Mouse (Mus musculus) limb, embryonic 11.5 days (tissue): ENCODE results near the gene Plxdc1. TPM values are rescaled to one million over a fixed set of nuclear protein-coding genes. Genes with fewer than 3 reads are reported as not detected.
A peak's percentile ranks its signal among the peaks of the same experiment; 100 is the strongest.

Source experiments
- ATAC-seq: fragments of 200-750 bp; cut with Nextera tagmentation; 2 replicates; pipeline ENCODE4 v1.8.0; 2017; ENCODE audit warnings: low read depth; ENCODE audit not compliant: insufficient number of reproducible peaks, low FRiP score, low TSS enrichment
- DNase-seq: peaks from one replicate; pipeline ENCODE4 v3.0.0-alpha.2; 2015; ENCODE audit warnings: low spot score
- H3K27ac ChIP-seq: fragments of 300-500 bp; sonication (generic); replicated peaks from 2 replicates; pipeline ENCODE4 v1.5.1; 2014; ENCODE audit warnings: low read depth, mild to moderate bottlenecking, low read length
- H3K27me3 ChIP-seq: fragments of 300-500 bp; sonication (generic); 2 replicates; pipeline ENCODE4 v1.6.1; 2014; ENCODE audit warnings: mild to moderate bottlenecking, low read length, mixed read lengths; ENCODE audit not compliant: control insufficient read depth, insufficient read depth
- H3K36me3 ChIP-seq: fragments of 300-500 bp; sonication (generic); 2 replicates; pipeline ENCODE4 v1.6.1; 2014; ENCODE audit warnings: mild to moderate bottlenecking, low read length, moderate library complexity, mixed read lengths; ENCODE audit not compliant: control insufficient read depth, insufficient read depth
- H3K4me1 ChIP-seq: fragments of 300-500 bp; sonication (generic); 2 replicates; pipeline ENCODE4 v1.6.1; 2014; ENCODE audit warnings: low read length, mixed read lengths; ENCODE audit not compliant: control insufficient read depth, insufficient read depth
- H3K4me2 ChIP-seq: fragments of 300-500 bp; sonication (generic); 2 replicates; pipeline ENCODE4 v1.6.1; 2014; ENCODE audit warnings: low read depth, mild to moderate bottlenecking, moderate library complexity; ENCODE audit not compliant: severe bottlenecking
- H3K4me3 ChIP-seq: fragments of 300-500 bp; sonication (generic); 2 replicates; pipeline ENCODE4 v1.5.1; 2014; ENCODE audit warnings: low read depth, low read length
- H3K9ac ChIP-seq: fragments of 300-500 bp; sonication (generic); 2 replicates; pipeline ENCODE4 v1.6.1; 2014; ENCODE audit warnings: mild to moderate bottlenecking, low read length
- H3K9me3 ChIP-seq: fragments of 300-500 bp; sonication (generic); 2 replicates; pipeline ENCODE4 v1.6.1; 2016; ENCODE audit warnings: low read length; ENCODE audit not compliant: control insufficient read depth
- WGBS: fragments of 180-500 bp; shearing (Covaris S2); extraction: QIAGEN DNeasy Blood & Tissue Kit; methylation state at CpG from one replicate; pipeline ENCODE4 v1.1.7; 2014; 5-methylcytosine and 5-hydroxymethylcytosine counted together
- polyA plus RNA-seq: library from polyadenylated mRNA; unstranded; fragments of >200 nt; fragmentation: Nextera tagmentation; extraction: Ambion mirVana; gene quantifications from 2 replicates; pipeline ENCODE4 v1.2.1, GENCODE M21; 2014

Plxdc1 gene
- polyA plus RNA-seq, 1 experiment from 2014 or later: 0.15 TPM

- Histone ChIP-seq H3K27ac (peak within 1 kb of the TSS; percentile 75), H3K9me3 (no peaks in the 10 kb centered on the region), H3K36me3 (peaks cover 16% of the 10 kb centered on the region), H3K9ac (peak within 1 kb of the TSS; percentile 99), H3K4me1 (peaks cover 9% of the 10 kb centered on the region), H3K4me2 (peak within 1 kb of the TSS; percentile 87), H3K4me3 (peak within 1 kb of the TSS; percentile 100), H3K27me3 (no peaks in the 10 kb centered on the region)
- ATAC-seq (peak; percentile 42; the same call in 1 of the 2 replicates), DNase-seq (peak; percentile 94)
- WGBS: under 1% methylated on average over 69 of the region's 69 CpGs
These were observed 40.5 kb upstream of the Plxdc1 start, which contains the start of gene Rpl19 for GRCm38 (mm10) chr11:98026570-98027296. Gene Rpl19 (plus strand): TSS chr11:98026710.

- no peaks in the 10 kb centered on the region for H3K9me3 ChIP-seq
- H3K9ac ChIP-seq: peak overlapping the region; percentile 99
- H3K4me1 ChIP-seq: peaks cover 13% of the 10 kb centered on the region
- DNase-seq (no peak), ATAC-seq (no peak)
- peak overlapping the region; percentile 75 for H3K27ac ChIP-seq
- WGBS: 6% methylated on average over 15 of the region's 15 CpGs
- peaks cover 16% of the 10 kb centered on the region for H3K36me3 ChIP-seq
- peak overlapping the region; percentile 87 for H3K4me2 ChIP-seq
- H3K27me3 ChIP-seq: no peaks in the 10 kb centered on the region
- peak overlapping the region; percentile 100 for H3K4me3 ChIP-seq
These were observed 40.0 kb upstream of the Plxdc1 start for GRCm38 (mm10) chr11:98026248-98026569.

GRCm38 (mm10) chr11:98024516-98024915 is 38.3 kb upstream of the Plxdc1 start:
- H3K27ac ChIP-seq: no peak overlapping the region
- H3K9me3 ChIP-seq: no peaks in the 10 kb centered on the region
- H3K9ac ChIP-seq: no peak overlapping the region
- ATAC-seq: no peak
- H3K36me3 ChIP-seq: peaks cover 8% of the 10 kb centered on the region; the same call in 1 of the 2 replicates
- peaks cover 24% of the 10 kb centered on the region for H3K4me1 ChIP-seq
- H3K27me3 ChIP-seq: no peaks in the 10 kb centered on the region
- H3K4me3 ChIP-seq: no peak overlapping the region
- 97% methylated on average over 3 of the region's 3 CpGs for WGBS
- no peak overlapping the region for H3K4me2 ChIP-seq
- DNase-seq: no peak

- Histone ChIP-seq H3K4me3 (peak within 1 kb of the TSS; percentile 84), H3K9ac (peak within 1 kb of the TSS; percentile 83), H3K4me2 (peak within 1 kb of the TSS; percentile 95), H3K27me3 (no peaks in the 10 kb centered on the region), H3K36me3 (no peaks in the 10 kb centered on the region), H3K27ac (peak within 1 kb of the TSS; percentile 83), H3K4me1 (peaks cover 21% of the 10 kb centered on the region), H3K9me3 (no peaks in the 10 kb centered on the region)
- ATAC-seq: peak; percentile 40; the same call in 1 of the 2 replicates
- DNase-seq: peak; percentile 85
- WGBS: under 1% methylated on average over 39 of the region's 52 CpGs
These were observed 36.5 kb upstream of the Plxdc1 start, which contains the start of gene Cacnb1 for GRCm38 (mm10) chr11:98022555-98023371. Gene Cacnb1 (minus strand): TSS chr11:98023034.

GRCm38 (mm10) chr11:98022253-98022554 is 36.0 kb upstream of the Plxdc1 start:
- Histone ChIP-seq H3K36me3 (no peaks in the 10 kb centered on the region; the same call in 1 of the 2 replicates), H3K27me3 (no peaks in the 10 kb centered on the region), H3K9ac (peak overlapping the region; percentile 83), H3K4me2 (peak overlapping the region; percentile 95), H3K4me1 (peaks cover 20% of the 10 kb centered on the region), H3K27ac (peak overlapping the region; percentile 83), H3K4me3 (peak overlapping the region; percentile 84), H3K9me3 (no peaks in the 10 kb centered on the region)
- 1% methylated on average over 23 of the region's 23 CpGs for WGBS
- ATAC-seq (peak; percentile 46; the same call in 1 of the 2 replicates), DNase-seq (no peak)

GRCm38 (mm10) chr11:98021565-98022252 is 35.5 kb upstream of the Plxdc1 start:
- WGBS: 4% methylated on average over 34 of the region's 34 CpGs

GRCm38 (mm10) chr11:98021118-98021517 is 34.9 kb upstream of the Plxdc1 start:
- H3K36me3 ChIP-seq: no peaks in the 10 kb centered on the region; the same call in 1 of the 2 replicates
- H3K4me3 ChIP-seq: peak overlapping the region; percentile 84
- ATAC-seq (no peak), DNase-seq (no peak)
- H3K4me2 ChIP-seq: peak overlapping the region; percentile 95
- no peaks in the 10 kb centered on the region for H3K9me3 ChIP-seq
- no peaks in the 10 kb centered on the region for H3K27me3 ChIP-seq
- no peak overlapping the region for H3K27ac ChIP-seq
- H3K4me1 ChIP-seq: peaks cover 20% of the 10 kb centered on the region
- H3K9ac ChIP-seq: no peak overlapping the region; the same call in 1 of the 2 replicates
- 75% methylated on average over 2 of the region's 2 CpGs for WGBS

More at GRCm38 (mm10) chr11:98021565-98022252, 35.5 kb upstream of the Plxdc1 start:
- Histone ChIP-seq H3K27ac (peak overlapping the region; percentile 83; the same call in 1 of the 2 replicates), H3K9me3 (no peaks in the 10 kb centered on the region), H3K27me3 (no peaks in the 10 kb centered on the region), H3K36me3 (no peaks in the 10 kb centered on the region; the same call in 1 of the 2 replicates), H3K4me1 (peaks cover 20% of the 10 kb centered on the region), H3K9ac (peak overlapping the region; percentile 83), H3K4me3 (peak overlapping the region; percentile 84), H3K4me2 (peak overlapping the region; percentile 95)
- DNase-seq: peak; percentile 61
- ATAC-seq: peak; percentile 4; the same call in 1 of the 2 replicates

GRCm38 (mm10) chr11:98020710-98021109 is 34.5 kb upstream of the Plxdc1 start:
- H3K36me3 ChIP-seq: no peaks in the 10 kb centered on the region; the same call in 1 of the 2 replicates
- WGBS: 100% methylated on average over 1 of the region's 1 CpGs
- H3K27ac ChIP-seq: no peak overlapping the region
- no peaks in the 10 kb centered on the region for H3K27me3 ChIP-seq
- H3K9ac ChIP-seq: no peak overlapping the region
- H3K9me3 ChIP-seq: no peaks in the 10 kb centered on the region
- H3K4me2 ChIP-seq: no peak overlapping the region
- no peak for DNase-seq
- H3K4me3 ChIP-seq: no peak overlapping the region
- ATAC-seq: no peak
- H3K4me1 ChIP-seq: peaks cover 16% of the 10 kb centered on the region
